Mouse (Mus musculus): ENCODE measurements at regions not wholly inside any gene's neighbourhood (a gene's known extent, or its start where the extent isn't known, plus 50 kb on each side); places are given as distances from the start of the nearest gene placed in this dataset.
"Not testable (repeated sequence)": the region's sequence is repeated elsewhere in the genome, so short reads cannot be mapped to it uniquely, and the experiment has no call there.

DNA sequence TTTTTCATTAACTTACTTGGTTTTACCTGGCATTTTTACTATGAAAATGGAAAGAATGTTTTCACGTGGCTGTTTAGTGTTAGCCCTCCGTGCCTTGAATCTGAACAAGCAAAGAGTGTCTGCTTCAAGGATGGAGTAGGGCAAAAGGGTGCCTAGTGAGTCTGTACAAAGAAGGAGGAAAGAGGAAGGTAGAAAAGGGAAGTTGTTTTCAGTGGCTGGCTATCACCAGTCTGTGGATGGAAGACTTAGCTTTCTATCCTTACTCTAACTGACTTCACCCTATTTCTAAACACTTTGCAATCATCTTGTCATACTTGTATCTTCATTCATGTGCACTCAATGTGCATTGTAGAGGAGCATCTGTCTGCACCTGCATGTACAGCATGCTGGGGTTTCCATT, 993.2 kb downstream of the Car8 start:
- Histone ChIP-seq H3K9ac (no peak overlapping the region), H3K4me3 (no peak overlapping the region), H3K9me3 (replicated peaks) (no peaks in the 10 kb centered on the region), H3K27ac (no peak overlapping the region), H3K27me3 (replicated peaks) (no peaks in the 10 kb centered on the region), H3K4me2 (no peak overlapping the region), H3K36me3 (no peaks in the 10 kb centered on the region), H3K4me1 (no peaks in the 10 kb centered on the region)
- WGBS (ENCODE audit: insufficient replicate concordance), result 54% methylated on average over 2 of the region's 2 CpGs
- no peak for ATAC-seq

- 30% methylated on average over 3 of the region's 3 CpGs for WGBS (ENCODE audit: insufficient replicate concordance)
- ATAC-seq, result no peak
- no peaks in the 10 kb centered on the region for H3K4me1 ChIP-seq
- H3K27ac ChIP-seq, result no peak overlapping the region
- H3K36me3 ChIP-seq, result no peaks in the 10 kb centered on the region
- no peaks in the 10 kb centered on the region for H3K9me3 ChIP-seq (replicated peaks)
- H3K9ac ChIP-seq, result no peak overlapping the region
- no peak overlapping the region for H3K4me2 ChIP-seq
- no peaks in the 10 kb centered on the region for H3K27me3 ChIP-seq (replicated peaks)
- no peak overlapping the region for H3K4me3 ChIP-seq
These were observed 1001.0 kb downstream of the Car8 start for GRCm38 (mm10) chr4:7237848-7238247.

GRCm38 (mm10) chr4:7234537-7234936, 1004.3 kb downstream of the Car8 start:
- not testable (repeated sequence) for ATAC-seq; H3K9ac ChIP-seq; H3K4me3 ChIP-seq; H3K4me1 ChIP-seq; H3K27ac ChIP-seq; H3K9me3 ChIP-seq (replicated peaks); H3K4me2 ChIP-seq; H3K27me3 ChIP-seq (replicated peaks); H3K36me3 ChIP-seq
- 87% methylated on average over 6 of the region's 6 CpGs for WGBS (ENCODE audit: insufficient replicate concordance)

GRCm38 (mm10) chr4:7228980-7229379, 1009.9 kb downstream of the Car8 start:
- no peaks in the 10 kb centered on the region for H3K36me3 ChIP-seq
- H3K4me2 ChIP-seq, result no peak overlapping the region
- no peaks in the 10 kb centered on the region for H3K27me3 ChIP-seq (replicated peaks)
- no peaks in the 10 kb centered on the region for H3K9me3 ChIP-seq (replicated peaks)
- H3K9ac ChIP-seq, result no peak overlapping the region
- no peak for ATAC-seq
- H3K4me3 ChIP-seq, result no peak overlapping the region
- H3K4me1 ChIP-seq, result no peaks in the 10 kb centered on the region
- no peak overlapping the region for H3K27ac ChIP-seq
- WGBS (ENCODE audit: insufficient replicate concordance), result 74% methylated on average over 2 of the region's 2 CpGs

GRCm38 (mm10) chr4:7222922-7223321, 1015.9 kb downstream of the Car8 start:
- no peak for ATAC-seq
- Histone ChIP-seq H3K36me3 (no peaks in the 10 kb centered on the region), H3K27ac (no peak overlapping the region), H3K4me2 (no peak overlapping the region), H3K4me3 (no peak overlapping the region), H3K9me3 (replicated peaks) (no peaks in the 10 kb centered on the region), H3K4me1 (no peaks in the 10 kb centered on the region), H3K9ac (no peak overlapping the region), H3K27me3 (replicated peaks) (no peaks in the 10 kb centered on the region)
- WGBS (ENCODE audit: insufficient replicate concordance), result 74% methylated on average over 3 of the region's 3 CpGs

GRCm38 (mm10) chr4:7220426-7220825, 1018.4 kb downstream of the Car8 start:
- H3K4me2 ChIP-seq, result no peak overlapping the region
- no peak overlapping the region for H3K27ac ChIP-seq
- no peaks in the 10 kb centered on the region for H3K36me3 ChIP-seq
- H3K9me3 ChIP-seq (replicated peaks), result no peaks in the 10 kb centered on the region
- no peaks in the 10 kb centered on the region for H3K4me1 ChIP-seq
- no peak for ATAC-seq
- no peak overlapping the region for H3K4me3 ChIP-seq
- no peak overlapping the region for H3K9ac ChIP-seq
- no peaks in the 10 kb centered on the region for H3K27me3 ChIP-seq (replicated peaks)

DNA sequence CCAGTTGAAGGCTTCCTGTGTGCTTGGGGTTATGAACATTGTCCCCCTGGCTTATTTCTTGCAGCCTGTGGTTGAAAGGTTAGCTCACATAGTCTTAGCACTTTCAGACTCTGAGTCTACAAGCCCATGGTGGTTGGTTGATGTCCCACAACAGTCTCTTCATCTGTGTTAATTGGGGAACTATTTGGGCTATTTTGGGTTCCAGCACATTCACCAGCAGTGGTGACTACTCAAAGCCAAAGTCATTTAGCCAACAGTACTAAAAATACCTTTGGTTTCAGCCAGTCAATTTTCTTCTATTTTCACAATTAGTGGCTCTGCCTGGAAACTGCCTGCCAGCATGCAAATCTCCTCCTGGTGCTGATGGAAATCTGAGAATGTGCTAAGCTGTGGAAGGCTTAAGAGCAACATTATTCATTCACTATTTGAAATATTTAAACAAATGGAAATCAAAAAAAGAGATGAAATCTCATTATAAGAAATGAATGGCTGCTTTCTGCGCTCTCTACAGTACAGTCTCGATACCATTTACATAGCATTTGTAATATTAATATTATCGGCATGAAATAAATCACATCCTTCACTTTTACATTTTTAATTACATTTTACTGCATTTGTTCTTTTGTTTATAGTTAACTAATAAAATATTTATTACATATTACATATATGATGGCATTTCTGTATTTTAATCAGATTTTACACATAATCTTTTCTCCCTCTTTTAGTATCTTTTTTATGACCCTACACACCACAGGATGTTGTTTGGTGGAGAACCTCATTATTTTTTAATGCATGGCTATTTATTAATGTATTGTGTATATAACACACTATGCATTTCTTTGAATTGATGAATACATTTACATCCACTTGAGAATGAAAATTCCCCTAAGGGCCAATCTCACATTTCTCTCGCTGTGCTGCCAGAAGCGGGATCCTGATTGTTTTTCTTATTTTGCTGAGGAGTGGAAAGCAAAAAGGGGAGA, 1023.5 kb downstream of the Car8 start:
- Histone ChIP-seq H3K4me1 (no peaks in the 10 kb centered on the region), H3K9me3 (replicated peaks) (no peaks in the 10 kb centered on the region), H3K27me3 (replicated peaks) (no peaks in the 10 kb centered on the region), H3K4me2 (no peak overlapping the region), H3K9ac (no peak overlapping the region), H3K4me3 (no peak overlapping the region), H3K36me3 (no peaks in the 10 kb centered on the region), H3K27ac (no peak overlapping the region)
- WGBS (ENCODE audit: insufficient replicate concordance), result 81% methylated on average over 5 of the region's 5 CpGs
- ATAC-seq, result no peak

GRCm38 (mm10) chr4:7206987-7207386, 1031.9 kb downstream of the Car8 start:
- 18% methylated on average over 1 of the region's 1 CpGs for whole genome bisulfite sequencing (ENCODE audit: insufficient replicate concordance)
- H3K4me2 ChIP-seq, result no peak overlapping the region
- ATAC-seq, result no peak
- no peak overlapping the region for H3K9ac ChIP-seq
- H3K27me3 ChIP-seq (replicated peaks), result no peaks in the 10 kb centered on the region
- no peaks in the 10 kb centered on the region for H3K36me3 ChIP-seq
- H3K4me1 ChIP-seq, result no peaks in the 10 kb centered on the region
- H3K4me3 ChIP-seq, result no peak overlapping the region
- H3K9me3 ChIP-seq (replicated peaks), result no peaks in the 10 kb centered on the region
- H3K27ac ChIP-seq, result no peak overlapping the region

DNA sequence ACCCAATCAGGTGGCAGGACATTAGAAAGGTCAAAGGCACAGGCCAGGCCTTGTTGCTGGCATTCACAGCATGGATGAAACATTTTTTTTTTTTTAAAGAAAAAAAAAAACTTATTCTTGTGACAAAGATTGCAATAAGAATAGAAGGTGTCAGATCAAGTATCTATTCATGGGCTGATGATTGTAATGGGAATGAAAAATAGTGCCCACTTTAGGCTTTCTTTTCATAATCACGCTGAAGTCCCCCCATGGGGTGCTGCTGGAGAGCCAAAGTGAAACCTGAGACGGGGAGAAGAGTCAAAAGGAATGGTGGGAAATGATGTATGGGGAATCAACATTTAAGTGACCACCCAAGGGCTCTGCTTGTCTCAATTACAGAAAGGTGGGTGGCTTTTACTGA, 1037.0 kb downstream of the Car8 start:
- WGBS (ENCODE audit: insufficient replicate concordance), result 54% methylated on average over 2 of the region's 2 CpGs
- ATAC-seq, result no peak
- H3K9me3 ChIP-seq (replicated peaks), result no peaks in the 10 kb centered on the region

DNA sequence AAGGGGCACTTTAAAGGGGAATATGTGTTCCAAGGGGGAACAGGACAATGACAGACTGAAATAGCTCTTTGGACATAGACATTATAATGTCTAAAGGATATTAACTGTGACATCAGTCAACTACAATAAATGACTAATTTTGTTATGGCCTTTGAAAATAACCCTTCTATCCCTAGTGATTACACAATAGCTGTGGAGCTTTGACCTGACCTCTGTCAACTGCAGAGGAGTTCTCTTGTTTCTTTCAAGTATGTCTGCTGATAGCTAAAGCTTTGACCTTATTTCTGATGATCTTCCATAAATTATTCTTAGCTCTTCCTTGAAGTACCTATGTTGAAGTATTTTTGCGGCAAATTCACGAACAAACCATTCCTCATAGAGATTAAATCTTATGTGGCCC, 1038.9 kb downstream of the Car8 start:
- no peaks in the 10 kb centered on the region for H3K36me3 ChIP-seq
- H3K4me1 ChIP-seq, result no peaks in the 10 kb centered on the region
- no peak overlapping the region for H3K4me2 ChIP-seq
- H3K27ac ChIP-seq, result no peak overlapping the region
- H3K27me3 ChIP-seq (replicated peaks), result no peaks in the 10 kb centered on the region
- H3K9me3 ChIP-seq (replicated peaks), result no peaks in the 10 kb centered on the region
- WGBS (ENCODE audit: insufficient replicate concordance), result 66% methylated on average over 2 of the region's 2 CpGs
- no peak for ATAC-seq
- H3K4me3 ChIP-seq, result no peak overlapping the region
- H3K9ac ChIP-seq, result no peak overlapping the region

More for the DNA sequence above, 1037.0 kb downstream of the Car8 start:
- H3K9ac ChIP-seq, result no peak overlapping the region
- H3K4me2 ChIP-seq, result no peak overlapping the region
- no peaks in the 10 kb centered on the region for H3K4me1 ChIP-seq
- H3K4me3 ChIP-seq, result no peak overlapping the region
- no peak overlapping the region for H3K27ac ChIP-seq
- H3K27me3 ChIP-seq (replicated peaks), result no peaks in the 10 kb centered on the region
- no peaks in the 10 kb centered on the region for H3K36me3 ChIP-seq

DNA sequence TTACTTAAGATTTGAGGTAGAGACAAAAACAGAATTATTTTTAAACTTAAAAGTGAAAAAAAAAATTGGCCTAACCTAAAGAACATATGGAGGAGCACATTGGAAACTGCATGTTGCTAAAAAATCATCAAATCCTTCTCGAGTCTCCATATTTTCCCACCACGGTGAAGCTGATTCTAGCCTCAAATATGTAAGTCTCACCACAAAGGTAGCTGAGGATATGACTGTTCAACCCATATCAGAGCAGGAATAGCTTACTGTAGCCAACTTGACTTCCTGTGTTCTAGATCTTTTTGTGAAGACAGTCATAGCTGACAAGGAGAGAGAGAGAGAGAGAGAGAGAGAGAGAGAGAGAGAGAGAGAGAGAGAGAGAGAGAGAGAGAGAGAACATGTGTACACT, 1039.8 kb downstream of the Car8 start:
- ATAC-seq, result no peak
- Histone ChIP-seq H3K36me3 (no peaks in the 10 kb centered on the region), H3K27ac (no peak overlapping the region), H3K4me3 (no peak overlapping the region), H3K9me3 (replicated peaks) (no peaks in the 10 kb centered on the region), H3K9ac (no peak overlapping the region), H3K4me1 (no peaks in the 10 kb centered on the region), H3K4me2 (no peak overlapping the region), H3K27me3 (replicated peaks) (no peaks in the 10 kb centered on the region)
- 54% methylated on average over 2 of the region's 2 CpGs for whole genome bisulfite sequencing (ENCODE audit: insufficient replicate concordance)

GRCm38 (mm10) chr4:7196570-7196969, 1042.3 kb downstream of the Car8 start:
- no peaks in the 10 kb centered on the region for H3K9me3 ChIP-seq (replicated peaks)
- H3K4me1 ChIP-seq, result no peaks in the 10 kb centered on the region
- H3K27me3 ChIP-seq (replicated peaks), result no peaks in the 10 kb centered on the region
- ATAC-seq, result no peak
- no peak overlapping the region for H3K27ac ChIP-seq
- H3K4me3 ChIP-seq, result no peak overlapping the region
- no peaks in the 10 kb centered on the region for H3K36me3 ChIP-seq
- H3K9ac ChIP-seq, result no peak overlapping the region
- WGBS (ENCODE audit: insufficient replicate concordance), result 62% methylated on average over 3 of the region's 3 CpGs
- no peak overlapping the region for H3K4me2 ChIP-seq

DNA sequence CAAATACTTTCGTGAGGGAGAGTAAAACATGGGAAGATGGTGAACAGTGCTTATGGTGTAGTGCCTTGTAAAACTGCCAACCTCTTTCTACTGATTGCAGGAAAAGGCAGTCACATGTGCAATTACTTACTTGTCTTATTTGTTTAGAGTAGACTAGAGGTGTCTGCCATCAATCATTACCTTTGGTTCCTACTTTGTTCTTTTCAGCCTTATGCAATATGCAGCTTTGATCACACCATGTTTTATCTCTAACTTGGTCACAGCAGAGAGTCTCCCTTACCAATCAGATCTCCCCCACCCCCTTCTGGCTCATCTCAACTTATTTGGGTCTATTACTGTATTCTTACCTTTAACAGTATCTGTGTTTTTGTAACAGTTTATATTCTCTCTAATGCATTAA, 1043.2 kb downstream of the Car8 start:
- Histone ChIP-seq H3K27me3 (replicated peaks) (no peaks in the 10 kb centered on the region), H3K4me2 (no peak overlapping the region), H3K9ac (no peak overlapping the region), H3K27ac (no peak overlapping the region), H3K4me3 (no peak overlapping the region), H3K4me1 (no peaks in the 10 kb centered on the region), H3K36me3 (no peaks in the 10 kb centered on the region), H3K9me3 (replicated peaks) (no peaks in the 10 kb centered on the region)
- WGBS (ENCODE audit: insufficient replicate concordance), result 57% methylated on average over 1 of the region's 1 CpGs
- ATAC-seq, result no peak

All from liver, embryonic 12.5 days (tissue).